Mouse (Mus musculus): ENCODE results near the gene Leng1.

The Leng1 gene

GRCm38 (mm10) chr7:3630478-3630815, 35.2 kb downstream of the Leng1 start:
- no peak for DNase-seq (ENCODE audit: low read depth, low spot score)

DNA sequence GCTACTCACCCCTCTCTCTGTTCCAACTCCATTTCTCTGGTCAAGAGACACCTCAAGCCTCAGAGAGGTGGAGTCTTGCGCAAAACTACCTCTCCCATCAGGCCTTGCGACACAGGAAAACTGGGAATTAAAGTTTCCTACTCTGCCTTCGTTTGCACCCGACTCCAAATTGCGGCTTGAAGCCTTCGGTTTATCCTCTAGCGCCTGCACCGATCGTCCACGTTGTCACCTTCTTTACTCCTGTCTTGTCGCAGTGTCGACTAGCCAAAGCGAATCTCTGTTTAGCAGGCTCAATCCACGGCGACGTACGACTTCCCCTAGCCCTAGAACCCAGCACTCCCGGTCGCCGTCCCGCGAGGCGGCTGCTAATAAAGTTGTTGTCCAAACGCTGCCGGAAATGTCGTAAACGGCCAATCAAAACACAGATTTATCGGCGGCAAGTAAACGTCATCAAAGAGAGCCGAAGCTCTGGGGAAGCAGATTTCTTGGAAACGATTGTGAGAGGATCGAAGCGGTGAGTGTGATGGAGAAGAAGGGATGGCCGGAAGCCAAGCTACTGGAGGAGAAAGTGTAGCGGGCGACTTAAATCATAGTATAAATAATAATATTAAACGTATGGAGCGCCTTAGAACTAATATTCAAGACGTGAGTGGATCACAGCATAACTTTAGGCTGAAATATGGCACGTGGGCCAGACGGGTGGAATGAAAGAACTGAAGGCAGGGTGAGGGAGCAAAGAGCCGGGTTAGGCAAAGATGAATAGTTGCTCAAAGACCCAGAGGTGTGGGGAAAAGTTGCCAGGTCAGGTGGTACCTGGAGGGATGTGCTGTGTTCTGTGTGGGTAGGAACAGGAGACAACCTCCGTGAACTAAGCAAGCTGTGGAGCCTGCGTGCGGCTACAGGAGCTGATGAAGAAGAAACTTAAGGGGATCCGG, 35.8 kb downstream of the Leng1 start, which contains the start of the genes Tfpt and Prpf31:
Tfpt (minus strand) TSS at position 387 of the 935 bp plus-strand sequence.
Prpf31 (plus strand) TSS at position 443 of the 935 bp plus-strand sequence.
- peak; percentile 98 for DNase-seq (ENCODE audit: low read depth, low spot score)

DNA sequence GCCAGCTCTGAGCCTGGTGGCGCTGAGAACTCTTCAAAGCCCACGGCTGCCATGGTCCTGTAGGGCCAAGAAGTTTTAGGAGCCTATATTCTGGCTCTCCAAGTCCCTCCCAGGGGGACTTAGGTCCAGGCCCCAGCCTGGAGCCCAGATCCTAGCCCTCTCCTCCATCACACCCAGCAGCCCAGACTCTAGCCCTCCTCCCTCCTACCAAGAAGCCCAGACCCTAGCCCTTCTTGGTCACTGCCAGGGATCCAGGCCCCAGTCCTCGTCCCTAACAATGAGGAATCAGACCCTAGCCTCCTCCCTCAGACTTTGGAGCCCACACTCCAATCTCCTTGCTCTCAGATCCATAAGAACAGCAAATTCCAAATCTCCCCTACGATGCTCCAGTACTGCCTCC, 36.6 kb downstream of the Leng1 start:
- DNase-seq (ENCODE audit: low read depth, low spot score) = no peak

- DNase-seq (ENCODE audit: low read depth, low spot score) = peak; percentile 98
Observed at GRCm38 (mm10) chr7:3617242-3617995, 48.2 kb downstream of the Leng1 start, which contains the start of gene Ndufa3. Ndufa3 (plus strand) TSS chr7:3617373.

DNA sequence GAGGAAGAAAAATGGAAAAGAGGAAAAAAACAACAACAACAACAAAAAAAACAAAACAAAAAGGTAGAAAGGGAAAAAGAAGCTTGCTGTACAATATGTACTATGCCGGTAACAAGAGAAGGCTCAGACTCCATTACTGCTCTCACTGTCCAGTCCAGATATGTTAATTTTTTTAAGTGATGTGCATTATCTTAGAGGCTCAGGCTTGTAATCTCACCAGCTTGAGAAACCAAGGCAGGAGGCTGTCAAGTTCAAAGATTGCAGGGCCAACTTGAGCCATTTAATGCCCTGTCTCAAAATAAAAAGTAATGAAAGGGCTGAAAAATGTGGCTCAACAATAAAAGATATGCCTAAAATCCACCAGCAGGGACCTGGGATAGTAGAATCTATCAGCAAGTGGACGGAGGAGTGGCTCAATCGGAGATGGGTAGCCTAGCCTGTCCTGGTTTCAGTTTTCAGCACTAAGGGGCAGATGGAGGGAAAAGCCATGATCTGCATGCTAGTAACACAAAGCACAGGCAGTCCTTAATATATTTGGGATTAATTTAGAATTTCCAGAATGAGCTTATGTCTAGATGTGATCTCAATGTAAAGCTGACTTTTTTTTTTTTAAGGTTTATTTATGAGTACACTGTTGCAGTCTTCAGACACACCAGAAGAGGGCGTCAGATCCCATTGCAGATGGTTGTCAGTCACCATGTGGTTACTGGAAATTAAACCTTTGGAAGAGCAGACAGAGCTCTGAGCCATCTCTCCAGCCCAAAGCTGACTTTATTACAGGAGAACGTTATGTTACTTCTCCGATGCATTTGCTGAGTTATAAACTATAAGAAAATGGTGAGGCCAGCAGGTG, 49.0 kb downstream of the Leng1 start:
- no peak for DNase-seq (ENCODE audit: low read depth, low spot score)

GRCm38 (mm10) chr7:3616057-3616388, 49.6 kb downstream of the Leng1 start, which contains the start of gene Oscar:
Oscar (minus strand) TSS chr7:3616157.
- no peak for DNase-seq (ENCODE audit: low read depth, low spot score)

DNA sequence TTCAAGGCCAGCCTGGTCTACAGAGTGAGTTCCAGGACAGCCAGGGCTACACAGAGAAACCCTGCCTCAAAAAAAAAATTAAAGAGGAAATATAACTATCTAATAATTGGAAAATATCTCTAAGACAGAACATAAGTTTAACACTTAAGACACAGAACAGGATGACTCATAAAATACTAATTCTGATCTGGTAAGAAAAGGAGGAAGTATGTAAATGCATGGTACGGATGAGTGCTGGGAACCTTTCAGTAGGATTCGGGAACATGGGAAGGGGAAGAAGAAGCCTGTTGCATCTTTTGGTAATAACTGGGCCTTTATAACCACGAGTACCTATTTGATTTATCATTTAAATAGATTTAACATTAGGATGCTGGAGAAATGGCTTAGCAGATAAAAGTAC, 51.6 kb downstream of the Leng1 start:
- DNase-seq (ENCODE audit: low read depth, low spot score) = no peak

DNA sequence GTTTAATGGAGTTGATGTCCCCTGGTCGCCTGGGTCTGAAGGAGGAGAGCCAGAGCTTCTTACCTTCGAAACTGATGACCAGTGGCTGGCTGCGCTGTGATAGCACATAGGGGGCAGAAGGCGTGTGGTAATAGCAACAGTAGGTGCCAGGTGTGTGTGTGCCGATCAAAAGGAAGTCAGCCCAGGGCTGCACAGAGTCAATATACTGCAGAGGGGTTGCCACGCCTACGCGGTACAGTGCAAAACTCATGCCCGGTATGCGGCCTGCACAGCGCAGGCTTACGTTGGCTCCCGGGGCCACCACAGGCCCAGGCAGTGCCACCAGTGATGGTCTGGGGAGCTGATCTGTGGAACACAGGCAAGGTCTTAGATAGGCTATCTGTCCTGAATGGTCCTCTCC, 54.6 kb downstream of the Leng1 start:
- DNase-seq (ENCODE audit: low read depth, low spot score) = peak; percentile 40

DNA sequence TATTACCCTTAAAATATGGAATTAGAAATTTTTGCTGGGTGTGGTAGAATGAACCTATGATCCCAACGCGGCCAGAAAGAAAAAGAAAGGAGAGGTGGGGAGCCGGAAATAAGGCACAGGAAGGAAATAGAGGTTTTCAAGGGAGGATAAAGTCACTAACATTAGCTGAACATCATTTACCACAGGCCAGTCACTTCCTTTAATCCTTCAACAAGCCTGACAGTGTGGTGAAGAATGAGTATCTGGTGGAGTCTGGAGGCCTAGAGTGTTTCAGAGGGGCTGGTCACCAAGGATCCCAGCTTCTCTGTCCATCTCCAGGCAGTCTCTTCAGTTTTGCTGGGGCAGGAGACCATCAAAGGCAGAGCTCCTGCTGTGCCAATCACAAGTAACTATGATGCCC, 55.2 kb downstream of the Leng1 start:
- DNase-seq (ENCODE audit: low read depth, low spot score) = no peak
